Mouse (Mus musculus): ENCODE measurements around the gene Bicd2.

DNA sequence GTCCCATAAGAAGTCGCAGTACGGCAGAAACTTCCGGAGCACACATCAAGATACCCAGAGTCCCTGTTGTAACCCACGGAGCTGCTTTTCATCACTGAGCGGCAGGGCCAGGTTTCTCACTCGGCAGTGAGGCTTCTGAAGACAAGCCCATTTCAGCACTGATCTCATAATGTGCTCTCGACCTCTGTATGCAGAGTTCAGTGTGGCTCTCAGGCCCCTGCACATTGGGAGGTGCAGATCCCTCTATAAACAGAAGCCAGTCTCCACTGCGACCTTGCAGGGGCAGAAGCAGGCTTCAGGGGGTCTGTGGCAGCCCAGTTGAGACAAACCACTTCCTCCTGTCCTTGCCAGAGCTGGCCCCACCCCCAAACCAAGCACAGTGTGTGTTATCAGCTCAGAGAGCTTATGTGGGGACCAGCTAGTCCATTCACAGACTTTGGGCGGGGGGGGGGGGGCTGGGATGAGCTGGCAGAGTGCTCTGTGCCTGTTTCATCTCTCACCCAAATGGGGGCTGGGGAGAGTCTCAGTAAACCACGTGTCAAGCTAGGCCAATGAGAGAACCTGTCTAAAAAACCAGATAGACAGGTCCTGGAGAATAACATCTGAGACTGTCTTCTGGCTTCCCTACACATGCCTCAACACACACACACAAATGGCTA lies 33.9 kb upstream of the Bicd2 start:
- TF ChIP-seq CTCF (IDR thresholded peaks at IDR 0.05) = no peak
- TF ChIP-seq EP300 (IDR thresholded peaks at IDR 0.05) = no peak

Measured in lung, postnatal 0 days (tissue).